Mouse (Mus musculus) layer of hippocampus, adult 8-10 months (tissue): Measurements from ENCODE around the gene Klc2. TPM values are rescaled to one million over a fixed set of nuclear protein-coding genes. Genes with fewer than 3 reads are reported as not detected.

Source experiments
- total RNA-seq, 4 experiments: library from RNA; stranded (reverse); gene quantifications; 2 replicates each; pipeline ENCODE4 v1.2.4; 2022

Gene Klc2
- total RNA-seq, 4 experiments from 2014 or later = 215 to 240 (median 227) TPM

Other genes starting within 250 kb of the Klc2 start
- 1 to 10 TPM in 3 of 4 experiments, under 1 TPM in 1; 0.74 to 1.4 (median 1.1) TPM for gene Actn3, start 240.7 kb downstream of the Klc2 start, total RNA-seq
- gene Zdhhc24, start 239.9 kb downstream of the Klc2 start, total RNA-seq = 10 to 100 TPM; 25.1 to 32.1 (median 25.6) TPM
- 10 to 100 TPM; 32.7 to 45.2 (median 39.3) TPM for gene Bbs1, start 211.9 kb downstream of the Klc2 start, total RNA-seq
- 10 to 100 TPM; 38.9 to 41.3 (median 39.7) TPM for gene Dpp3, start 190.3 kb downstream of the Klc2 start, total RNA-seq
- gene Peli3, start 175.4 kb downstream of the Klc2 start, total RNA-seq = 10 to 100 TPM; 25.5 to 31.6 (median 28.9) TPM
- gene Mrpl11, start 156.4 kb downstream of the Klc2 start, total RNA-seq = 10 to 100 TPM; 51.9 to 62.5 (median 56.4) TPM
- 10 to 100 TPM in 2 of 4 experiments, 1 to 10 TPM in 2; 4.0 to 10.8 (median 8.3) TPM for gene Npas4, start 128.2 kb downstream of the Klc2 start, total RNA-seq
- gene Slc29a2, start 94.7 kb downstream of the Klc2 start, total RNA-seq = 10 to 100 TPM; 12.3 to 19.8 (median 16.3) TPM
- gene B4gat1, start 79.7 kb downstream of the Klc2 start, total RNA-seq = 100 to 1,000 TPM; 107 to 119 (median 111) TPM
- 1 to 10 TPM; 4.4 to 10.0 (median 6.3) TPM for gene AC124502.3, start 79.7 kb downstream of the Klc2 start, total RNA-seq
- 10 to 100 TPM; 18.3 to 24.6 (median 20.6) TPM for gene Brms1, start 77.2 kb downstream of the Klc2 start, total RNA-seq
- 100 to 1,000 TPM in 1 of 4 experiments, 10 to 100 TPM in 3; 89.3 to 115 (median 96.8) TPM for gene Rin1, start 68.1 kb downstream of the Klc2 start, total RNA-seq
- 1 to 10 TPM; 3.7 to 5.6 (median 4.4) TPM for gene Cd248, start 50.5 kb downstream of the Klc2 start, total RNA-seq
- 100 to 1,000 TPM; 104 to 117 (median 106) TPM for gene Tmem151a, start 33.0 kb downstream of the Klc2 start, total RNA-seq
- gene Yif1a, start 30.0 kb downstream of the Klc2 start, total RNA-seq = 10 to 100 TPM; 21.4 to 29.8 (median 25.9) TPM
- 100 to 1,000 TPM; 417 to 436 (median 422) TPM for gene Cnih2, start 20.0 kb downstream of the Klc2 start, total RNA-seq
- gene Rab1b, start 11.5 kb downstream of the Klc2 start, total RNA-seq = 100 to 1,000 TPM; 154 to 165 (median 160) TPM
- gene Pacs1, start 154.6 kb upstream of the Klc2 start, total RNA-seq = 10 to 100 TPM; 50.9 to 59.4 (median 55.3) TPM
- 100 to 1,000 TPM; 202 to 215 (median 208) TPM for gene Sf3b2, start 176.9 kb upstream of the Klc2 start, total RNA-seq
- 10 to 100 TPM; 83.2 to 92.3 (median 86.9) TPM for gene Gal3st3, start 179.8 kb upstream of the Klc2 start, total RNA-seq
- gene Catsper1, start 217.2 kb upstream of the Klc2 start, total RNA-seq = not detected
- gene Cst6, start 231.0 kb upstream of the Klc2 start, total RNA-seq = 10 to 100 TPM; 10.8 to 18.1 (median 12.5) TPM
- 10 to 100 TPM; 18.6 to 27.4 (median 23.1) TPM for gene Eif1ad, start 248.2 kb upstream of the Klc2 start, total RNA-seq
- gene Banf1, start 248.6 kb upstream of the Klc2 start, total RNA-seq = 10 to 100 TPM; 74.1 to 85.8 (median 76.2) TPM